Mouse (Mus musculus) lung, postnatal 0 days (tissue): ENCODE results near the gene Tmem200a. TPM values are rescaled to one million over a fixed set of nuclear protein-coding genes. Genes with fewer than 3 reads are reported as not detected.
"Not testable (repeated sequence)": the region's sequence is repeated elsewhere in the genome, so short reads cannot be mapped to it uniquely, and the experiment has no call there.

Source experiments
- ATAC-seq: fragments of 200-750 bp; cut with Nextera tagmentation; 2 replicates; pipeline ENCODE4 v1.8.0; 2017; ENCODE audit warnings: moderate library complexity
- DNase-seq: peaks from one replicate; pipeline ENCODE4 v3.0.0-alpha.2; 2016; ENCODE audit warnings: low spot score
- H3K27ac ChIP-seq: fragments of 300-500 bp; sonication (generic); 2 replicates; pipeline ENCODE4 v1.5.1; 2014; ENCODE audit warnings: antibody characterized with exemption, mild to moderate bottlenecking, low read length, mixed read lengths
- H3K27me3 ChIP-seq: fragments of 300-500 bp; sonication (generic); replicated peaks from 2 replicates; pipeline ENCODE4 v1.6.1; 2014; ENCODE audit warnings: low read length, mixed read lengths; ENCODE audit not compliant: insufficient read depth
- H3K36me3 ChIP-seq: fragments of 300-500 bp; sonication (generic); 2 replicates; pipeline ENCODE4 v1.6.1; 2014; ENCODE audit warnings: low read length, mixed read lengths; ENCODE audit not compliant: insufficient read depth
- H3K4me1 ChIP-seq: fragments of 300-500 bp; sonication (generic); 2 replicates; pipeline ENCODE4 v1.6.1; 2014; ENCODE audit warnings: antibody characterized with exemption, low read depth, low read length, mixed read lengths; ENCODE audit not compliant: insufficient read depth
- H3K4me2 ChIP-seq: fragments of 300-500 bp; sonication (generic); replicated peaks from 2 replicates; pipeline ENCODE4 v1.6.1; 2014; ENCODE audit warnings: low read depth, mild to moderate bottlenecking, low read length, moderate library complexity, mixed read lengths
- H3K4me3 ChIP-seq: fragments of 300-500 bp; sonication (generic); 2 replicates; pipeline ENCODE4 v1.5.1; 2014; ENCODE audit warnings: low read depth, low read length
- H3K9ac ChIP-seq: fragments of 300-500 bp; sonication (generic); replicated peaks from 2 replicates; pipeline ENCODE4 v1.6.1; 2014; ENCODE audit warnings: low read depth, mild to moderate bottlenecking
- H3K9me3 ChIP-seq: fragments of 300-500 bp; sonication (generic); 2 replicates; pipeline ENCODE4 v1.6.1; 2016; ENCODE audit warnings: low read length, mixed read lengths
- CTCF ChIP-seq: IDR thresholded peaks from 2 replicates; pipeline ENCODE4 v1.5.1; 2016; ENCODE audit warnings: antibody characterized with exemption, mild to moderate bottlenecking
- EP300 ChIP-seq: IDR thresholded peaks from 2 replicates; pipeline ENCODE4 v1.6.1; 2016; ENCODE audit warnings: antibody characterized with exemption, mild to moderate bottlenecking, control low read depth
- WGBS: fragments of 180-500 bp; shearing (Covaris S2); extraction: QIAGEN DNeasy Blood & Tissue Kit; methylation state at CpG from one replicate; pipeline ENCODE4 v1.1.7; 2014; 5-methylcytosine and 5-hydroxymethylcytosine counted together
- polyA plus RNA-seq: library from polyadenylated mRNA; unstranded; fragments of >200 nt; fragmentation: Nextera tagmentation; extraction: Ambion mirVana; gene quantifications from 2 replicates; pipeline ENCODE4 v1.2.1, GENCODE M21; 2015

The Tmem200a gene
- polyA plus RNA-seq, 1 experiment from 2014 or later: 2.9 TPM

DNA sequence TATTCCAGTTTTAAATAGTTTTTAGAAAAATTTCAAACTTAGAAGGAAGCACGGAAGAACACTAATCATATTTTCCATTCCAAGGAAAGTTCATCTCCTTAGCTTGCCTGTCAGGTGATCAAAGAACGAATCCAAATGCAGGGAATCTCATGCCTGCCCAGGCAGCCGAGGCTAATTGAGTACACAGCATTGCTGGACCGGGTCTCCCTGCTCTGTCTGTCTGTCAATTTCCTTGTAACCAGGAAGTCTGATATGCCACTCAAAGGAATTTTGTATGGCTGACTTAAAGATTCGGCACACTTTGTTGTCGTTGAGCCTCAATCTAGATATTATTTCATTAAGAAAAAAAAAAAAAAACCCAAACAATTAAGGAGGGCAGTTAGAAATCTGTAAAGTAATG, 168.6 kb downstream of the Tmem200a start:
- no peak for TF ChIP-seq EP300
- TF ChIP-seq CTCF: no peak
- Histone ChIP-seq H3K4me1 (no peaks in the 10 kb centered on the region), H3K9me3 (no peaks in the 10 kb centered on the region), H3K27ac (no peak overlapping the region), H3K4me3 (no peak overlapping the region), H3K9ac (no peak overlapping the region), H3K27me3 (no peaks in the 10 kb centered on the region), H3K36me3 (no peaks in the 10 kb centered on the region), H3K4me2 (no peak overlapping the region)
- WGBS: 41% methylated on average over 6 of the region's 6 CpGs
- DNase-seq: no peak
- ATAC-seq: no peak

DNA sequence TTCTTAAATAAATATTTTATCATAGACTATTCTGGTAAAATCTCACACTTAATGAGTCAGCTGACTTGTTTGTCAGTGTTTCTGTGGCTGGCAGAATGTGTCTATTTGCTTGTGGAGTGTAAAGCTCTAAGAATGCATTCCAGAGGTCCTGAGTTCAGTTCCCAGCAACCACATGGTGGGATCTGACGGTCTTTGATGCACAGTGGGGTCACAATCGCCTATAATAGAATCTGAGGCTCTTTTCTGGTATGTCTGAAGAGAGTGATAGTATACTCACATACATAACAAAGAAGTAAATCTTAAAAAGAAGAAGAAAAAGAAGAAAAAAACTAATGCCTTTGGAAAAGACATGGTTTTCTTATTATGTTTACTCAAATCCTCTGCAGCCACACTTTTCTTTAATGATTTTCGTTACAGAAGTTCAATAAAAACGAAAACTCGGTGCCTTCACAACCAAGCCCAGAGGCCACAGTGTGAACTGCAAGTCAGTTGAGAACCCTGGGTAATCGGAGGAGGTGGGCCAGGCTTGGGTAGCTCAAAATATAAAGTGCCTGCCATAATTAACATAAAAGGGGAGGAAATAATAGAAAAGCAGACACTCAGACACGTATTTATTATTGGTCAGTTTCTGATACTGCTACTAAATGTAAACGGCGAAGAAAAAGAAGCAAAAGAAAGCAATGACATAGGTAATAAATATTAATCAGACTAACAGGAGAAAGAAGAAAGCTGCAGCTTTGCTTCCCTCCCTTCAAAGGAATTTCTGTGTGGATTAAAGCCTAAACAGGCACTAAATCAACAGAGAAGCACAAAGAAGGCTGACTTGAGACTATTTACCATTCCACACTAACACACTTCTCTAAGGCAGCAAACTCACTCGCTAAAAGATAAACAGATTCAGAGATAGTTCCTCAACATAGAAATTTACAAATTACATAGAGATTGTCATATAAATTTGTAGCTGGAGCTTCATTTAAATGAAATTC, 170.5 kb downstream of the Tmem200a start:
- Histone ChIP-seq H3K36me3 (no peaks in the 10 kb centered on the region), H3K4me3 (no peak overlapping the region), H3K9me3 (no peaks in the 10 kb centered on the region), H3K9ac (no peak overlapping the region), H3K4me1 (no peaks in the 10 kb centered on the region), H3K4me2 (no peak overlapping the region), H3K27me3 (no peaks in the 10 kb centered on the region), H3K27ac (no peak overlapping the region)
- 39% methylated on average over 10 of the region's 10 CpGs for WGBS
- TF ChIP-seq CTCF: 0 out of 2 replicates have a peak, but pooled peaks have one; percentile 13
- no peak for TF ChIP-seq EP300
- DNase-seq: no peak
- no peak for ATAC-seq

DNA sequence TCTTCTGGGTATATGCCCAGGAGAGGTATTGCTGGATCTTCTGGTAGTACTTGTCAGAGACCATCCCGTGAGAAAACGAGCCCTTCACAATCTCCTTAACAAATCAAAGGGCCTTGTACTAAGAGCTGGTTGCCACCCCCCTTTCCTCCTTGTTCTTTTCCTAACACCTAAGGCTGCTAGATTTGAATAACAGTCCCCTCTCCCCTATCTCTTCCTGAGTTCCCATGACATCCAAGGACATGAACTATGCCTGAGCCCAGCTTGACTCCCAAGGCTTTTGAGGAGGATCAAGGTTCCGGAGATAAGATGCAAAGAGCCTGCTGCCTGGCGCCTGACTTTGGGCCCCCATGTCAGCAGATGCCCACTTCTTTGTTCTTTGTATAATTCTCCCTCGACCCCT, 184.7 kb downstream of the Tmem200a start:
- H3K9ac ChIP-seq, H3K4me1 ChIP-seq, H3K4me2 ChIP-seq, H3K4me3 ChIP-seq, ATAC-seq, DNase-seq, H3K27ac ChIP-seq, H3K9me3 ChIP-seq, H3K27me3 ChIP-seq, H3K36me3 ChIP-seq: not testable (repeated sequence)
- WGBS: 80% methylated on average over 5 of the region's 5 CpGs

DNA sequence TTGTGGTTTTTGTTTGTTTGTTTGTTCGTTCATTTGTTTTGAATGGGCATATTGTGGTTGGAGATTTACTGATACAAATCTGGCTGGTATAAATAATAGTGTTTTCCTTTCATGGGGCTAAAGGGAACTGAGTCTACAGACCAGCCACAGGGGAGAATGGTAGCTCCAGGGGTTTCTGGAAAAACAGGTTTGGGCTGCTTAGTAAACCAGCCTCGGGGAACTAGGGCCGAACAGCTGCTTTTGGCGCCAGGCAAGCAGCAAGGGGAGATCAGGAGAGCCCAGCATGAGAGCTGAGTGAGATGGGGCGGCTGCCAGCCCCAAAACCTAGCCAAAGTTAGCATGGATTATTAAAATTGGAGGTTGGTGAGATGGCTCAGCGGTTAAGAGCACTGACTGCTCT, 191.6 kb downstream of the Tmem200a start:
- Histone ChIP-seq H3K4me1 (no peaks in the 10 kb centered on the region), H3K36me3 (no peaks in the 10 kb centered on the region), H3K9ac (no peak overlapping the region), H3K9me3 (no peaks in the 10 kb centered on the region), H3K27ac (no peak overlapping the region), H3K4me2 (no peak overlapping the region), H3K4me3 (no peak overlapping the region), H3K27me3 (no peaks in the 10 kb centered on the region)
- TF ChIP-seq CTCF (no peak), EP300 (no peak)
- WGBS: 35% methylated on average over 6 of the region's 6 CpGs
- no peak for ATAC-seq
- DNase-seq: no peak

DNA sequence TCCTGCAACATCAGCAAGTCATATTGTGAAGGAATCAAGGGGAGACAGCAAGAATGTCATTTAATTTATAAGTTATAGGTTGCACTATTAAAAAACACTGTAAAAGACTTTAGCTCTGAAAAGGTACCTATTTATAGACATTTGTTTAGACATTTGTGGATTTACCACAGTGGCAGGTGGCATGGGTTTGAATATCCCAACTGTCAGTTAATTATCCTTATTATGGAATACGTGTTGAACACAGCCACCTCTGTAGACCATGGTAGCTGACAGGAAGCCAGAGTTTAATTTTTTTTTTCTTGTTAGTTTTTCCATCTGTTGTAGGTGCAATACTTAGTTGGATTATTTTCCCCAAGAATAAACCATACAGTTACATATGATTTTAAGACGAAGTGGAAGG, 194.3 kb downstream of the Tmem200a start:
- H3K4me3 ChIP-seq: no peak overlapping the region
- DNase-seq: no peak
- H3K9ac ChIP-seq: no peak overlapping the region
- no peaks in the 10 kb centered on the region for H3K4me1 ChIP-seq
- H3K9me3 ChIP-seq: no peaks in the 10 kb centered on the region
- WGBS: 88% methylated on average over 2 of the region's 2 CpGs
- H3K4me2 ChIP-seq: no peak overlapping the region
- no peak for ATAC-seq
- TF ChIP-seq EP300 (no peak), CTCF (no peak)
- no peaks in the 10 kb centered on the region for H3K36me3 ChIP-seq
- H3K27me3 ChIP-seq: no peaks in the 10 kb centered on the region
- no peak overlapping the region for H3K27ac ChIP-seq

DNA sequence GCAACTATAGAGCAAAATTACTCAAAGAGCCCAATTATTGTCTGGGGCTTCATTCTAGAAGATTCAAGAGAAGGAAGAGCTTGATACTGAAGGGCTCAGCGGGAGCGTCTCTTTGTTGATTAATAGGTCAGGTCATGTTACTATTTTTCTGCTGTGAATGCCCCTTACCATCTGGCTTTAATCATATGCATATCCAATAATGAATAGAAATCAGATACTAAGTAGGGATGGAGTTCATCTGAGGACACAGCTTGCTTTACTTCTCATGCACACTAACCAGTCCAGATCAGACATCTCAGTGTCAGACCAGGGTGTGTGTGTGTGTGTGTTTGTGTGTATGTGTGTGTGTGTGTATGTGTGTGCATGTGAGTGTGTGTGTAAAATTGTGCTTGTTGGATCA, 201.1 kb downstream of the Tmem200a start:
- no peak for TF ChIP-seq CTCF
- TF ChIP-seq EP300: no peak
- Histone ChIP-seq H3K4me3 (no peak overlapping the region), H3K9me3 (no peaks in the 10 kb centered on the region), H3K27ac (no peak overlapping the region), H3K4me1 (no peaks in the 10 kb centered on the region), H3K9ac (no peak overlapping the region), H3K27me3 (no peaks in the 10 kb centered on the region), H3K36me3 (no peaks in the 10 kb centered on the region), H3K4me2 (no peak overlapping the region)
- ATAC-seq: no peak
- DNase-seq: no peak
- WGBS: 77% methylated on average over 2 of the region's 2 CpGs
